16 mouse cellular contexts compared by ENCODE assay signal in genomic region chr12:29951485-29951884, GRCm38 (mm10). TPM values are rescaled to one million over a fixed set of nuclear protein-coding genes. Genes with fewer than 3 reads are reported as not detected.
DNase-seq lines count a peak whose midpoint lies in the region; ATAC-seq and TF ChIP-seq lines count a peak whose summit lies in the region.
"Had no signal": no experiment of that assay in that cellular context is flagged by ENCODE, and none has a peak within 500 bp of the region (broad histone marks: within the 10 kb centered on the region; RNA-seq: fewer than 3 reads in every experiment).

No protein-coding gene starts in this region.

- intact Hi-C loops in heart, postnatal 14 days (cut with DNase I) = no loop called here

- no peak overlapping the region for H3K4me3 ChIP-seq in heart, embryonic 11.5 days (ENCODE audit: low read depth, low read length)
- H3K4me3 ChIP-seq in kidney, embryonic 15.5 days (replicated peaks) = no peak overlapping the region
- no peak overlapping the region for H3K4me3 ChIP-seq in lung, embryonic 15.5 days
- H3K4me3 ChIP-seq in heart, postnatal 0 days (ENCODE audit: low read depth, low read length) = no peak overlapping the region
- H3K4me3 ChIP-seq: forebrain, embryonic 15.5 days; liver, embryonic 13.5 days; neural tube, embryonic 12.5 days had no signal

- no peaks in the 10 kb centered on the region for H3K9me3 ChIP-seq in heart, embryonic 11.5 days (replicated peaks; ENCODE audit: control insufficient read depth, low read length)
- no peaks in the 10 kb centered on the region for H3K9me3 ChIP-seq in kidney, embryonic 15.5 days (replicated peaks)
- no peaks in the 10 kb centered on the region for H3K9me3 ChIP-seq in lung, embryonic 15.5 days
- no peaks in the 10 kb centered on the region for H3K9me3 ChIP-seq in heart, postnatal 0 days (replicated peaks; ENCODE audit: control insufficient read depth, low read length)
- H3K9me3 ChIP-seq: forebrain, embryonic 15.5 days; liver, embryonic 13.5 days; neural tube, embryonic 12.5 days had no signal

- no peak overlapping the region for H3K9ac ChIP-seq in heart, embryonic 11.5 days (ENCODE audit: low read depth, low read length)
- H3K9ac ChIP-seq in kidney, embryonic 15.5 days = no peak overlapping the region
- no peak overlapping the region for H3K9ac ChIP-seq in lung, embryonic 15.5 days
- H3K9ac ChIP-seq in heart, postnatal 0 days (replicated peaks; ENCODE audit: low read depth, low read length) = no peak overlapping the region
- H3K9ac ChIP-seq: forebrain, embryonic 15.5 days; liver, embryonic 13.5 days; neural tube, embryonic 12.5 days had no signal

- no peaks in the 10 kb centered on the region for H3K27me3 ChIP-seq in heart, embryonic 11.5 days (ENCODE audit: control insufficient read depth, insufficient read depth, low read length)
- no peaks in the 10 kb centered on the region for H3K27me3 ChIP-seq in kidney, embryonic 15.5 days
- no peaks in the 10 kb centered on the region for H3K27me3 ChIP-seq in lung, embryonic 15.5 days
- H3K27me3 ChIP-seq in heart, postnatal 0 days (ENCODE audit: control insufficient read depth, insufficient read depth, low read length) = no peaks in the 10 kb centered on the region
- H3K27me3 ChIP-seq: forebrain, embryonic 15.5 days; liver, embryonic 13.5 days; neural tube, embryonic 12.5 days; Patski had no signal

- no peak overlapping the region for H3K4me2 ChIP-seq in heart, embryonic 11.5 days
- H3K4me2 ChIP-seq in kidney, embryonic 15.5 days = 0 out of 2 replicates have a peak overlapping the region, but pooled peaks have one; percentile 6
- no peak overlapping the region for H3K4me2 ChIP-seq in lung, embryonic 15.5 days
- peak overlapping the region; percentile 31; the same call in 1 of the 2 replicates for H3K4me2 ChIP-seq in heart, postnatal 0 days (ENCODE audit: low read depth, low read length)
- H3K4me2 ChIP-seq: forebrain, embryonic 15.5 days; liver, embryonic 13.5 days; neural tube, embryonic 12.5 days had no signal

- no peaks in the 10 kb centered on the region for H3K36me3 ChIP-seq in heart, embryonic 11.5 days (ENCODE audit: control insufficient read depth, insufficient read depth, low read length)
- no peaks in the 10 kb centered on the region for H3K36me3 ChIP-seq in kidney, embryonic 15.5 days
- H3K36me3 ChIP-seq in lung, embryonic 15.5 days = no peaks in the 10 kb centered on the region
- H3K36me3 ChIP-seq in heart, postnatal 0 days (replicated peaks; ENCODE audit: control insufficient read depth, insufficient read depth, low read length) = no peaks in the 10 kb centered on the region
- H3K36me3 ChIP-seq: forebrain, embryonic 15.5 days; liver, embryonic 13.5 days; neural tube, embryonic 12.5 days had no signal

- DNase-seq in heart, postnatal 14 days = no peak
- no peak for DNase-seq in kidney, postnatal 25 days
- DNase-seq in lung, postnatal 4 days = no peak
- no peak for DNase-seq in heart, postnatal 0 days (ENCODE audit: low spot score)
- no peak for DNase-seq in cerebellum, postnatal 10 days
- DNase-seq: B cell, adult 2 months; liver, embryonic 13.5 days had no signal

- TF ChIP-seq EP300 in heart, postnatal 0 days (IDR thresholded peaks at IDR 0.05; ENCODE audit: low read depth) = no peak

- TF ChIP-seq CTCF in heart, postnatal 0 days (IDR thresholded peaks at IDR 0.05; ENCODE audit: low read depth) = no peak

- peaks cover 50% of the 10 kb centered on the region for H3K4me1 ChIP-seq in heart, embryonic 11.5 days (ENCODE audit: control insufficient read depth, insufficient read depth, low read length)
- H3K4me1 ChIP-seq in kidney, embryonic 15.5 days = peaks cover 58% of the 10 kb centered on the region
- H3K4me1 ChIP-seq in lung, embryonic 15.5 days = peaks cover 44% of the 10 kb centered on the region
- peaks cover 59% of the 10 kb centered on the region for H3K4me1 ChIP-seq in heart, postnatal 0 days (ENCODE audit: control insufficient read depth, insufficient read depth)

- peak overlapping the region; percentile 74 for H3K27ac ChIP-seq in heart, embryonic 11.5 days (ENCODE audit: low read depth, low read length)
- H3K27ac ChIP-seq in kidney, embryonic 15.5 days = peak overlapping the region; percentile 74
- H3K27ac ChIP-seq in lung, embryonic 15.5 days = peak overlapping the region; percentile 41; the same call in 1 of the 2 replicates
- H3K27ac ChIP-seq in heart, postnatal 0 days (ENCODE audit: low read depth) = peak overlapping the region; percentile 85
- H3K27ac ChIP-seq: forebrain, embryonic 15.5 days; liver, embryonic 13.5 days; neural tube, embryonic 12.5 days had no signal

- ATAC-seq in heart, embryonic 11.5 days (replicated peaks; ENCODE audit: insufficient number of reproducible peaks, low FRiP score, low TSS enrichment) = 0 out of 2 replicates have a peak, but pooled peaks have one; percentile 40
- ATAC-seq in kidney, embryonic 15.5 days (replicated peaks; ENCODE audit: low FRiP score) = peak; percentile 5; the same call in 1 of the 2 replicates
- ATAC-seq in lung, embryonic 15.5 days (ENCODE audit: borderline replicate concordance, extremely low read depth, low FRiP score, low TSS enrichment) = no peak
- no peak for ATAC-seq in heart, postnatal 0 days (ENCODE audit: insufficient read depth, low read depth)
- ATAC-seq: forebrain, embryonic 15.5 days; inflammation-experienced regulatory T-cells, adult 6 months; Patski had no signal

- WGBS in heart, embryonic 11.5 days (ENCODE audit: insufficient replicate concordance) = 82% methylated on average over 5 of the region's 5 CpGs
- 60% methylated on average over 5 of the region's 5 CpGs for WGBS in kidney, embryonic 15.5 days
- 71% methylated on average over 5 of the region's 5 CpGs for WGBS in lung, embryonic 15.5 days
- 64% methylated on average over 5 of the region's 5 CpGs for WGBS in heart, postnatal 0 days

RNA-seq across cellular contexts. Expression of gene Pxdn, which starts 14.1 kb away (rescaled TPM):
- 83.7 and 115 TPM in 2 replicates for polyA plus RNA-seq in heart, embryonic 11.5 days (2014; fragmentation: Nextera tagmentation; extraction: Ambion mirVana)
- 100 to 1,000 TPM; 144 to 151 TPM for total RNA-seq in heart, postnatal 14 days (2021)
- polyA plus RNA-seq in kidney, embryonic 15.5 days (2015; fragmentation: Nextera tagmentation; extraction: Ambion mirVana) = 87.6 and 100.0 TPM in 2 replicates
- polyA plus RNA-seq in lung, embryonic 15.5 days (2015; fragmentation: Nextera tagmentation; extraction: Ambion mirVana) = 92.0 and 95.3 TPM in 2 replicates
- 144 TPM in 2 replicates for total RNA-seq in heart, postnatal 0 days (2014; rRNA removed; ENCODE audit: low replicate concordance)
- polyA plus RNA-seq in heart, postnatal 0 days (2015; fragmentation: Nextera tagmentation; extraction: Ambion mirVana) = 42.4 and 49.7 TPM in 2 replicates
- total RNA-seq: hematopoietic stem cell, adult 5-6 weeks; megakaryocyte progenitor cell, adult 5-6 weeks had no signal
- polyA plus RNA-seq: inflammation-experienced regulatory T-cells, adult 6 months had no signal

Comparison
In these comparisons a context has a peak if more than half of its experiments do, and no peak if none do; other contexts are left out.
1. ATAC-seq: peak in heart, embryonic 11.5 days (single experiment) and kidney, embryonic 15.5 days (single experiment); none in lung, embryonic 15.5 days (single experiment) and heart, postnatal 0 days (single experiment).
2. H3K4me2 ChIP-seq: peak in kidney, embryonic 15.5 days (single experiment) and heart, postnatal 0 days (single experiment); none in heart, embryonic 11.5 days (single experiment) and lung, embryonic 15.5 days (single experiment).
3. Peak in every context shown above with its lines, with median percentiles within 50 percentile points of each other: H3K27ac ChIP-seq.